Mouse (Mus musculus) liver, postnatal 0 days (tissue): ENCODE measurements around the gene Ifi207.
"Not testable (repeated sequence)": the region's sequence is repeated elsewhere in the genome, so short reads cannot be mapped to it uniquely, and the experiment has no call there.

Experiments
- CTCF ChIP-seq: sonication (generic); IDR thresholded peaks from 2 replicates; pipeline ENCODE4 v1.5.1; 2016; ENCODE audit warnings: antibody characterized with exemption, low read depth
- EP300 ChIP-seq: IDR thresholded peaks from 2 replicates; pipeline ENCODE4 v1.6.1; 2016; ENCODE audit warnings: antibody characterized with exemption, low read depth, mild to moderate bottlenecking

DNA sequence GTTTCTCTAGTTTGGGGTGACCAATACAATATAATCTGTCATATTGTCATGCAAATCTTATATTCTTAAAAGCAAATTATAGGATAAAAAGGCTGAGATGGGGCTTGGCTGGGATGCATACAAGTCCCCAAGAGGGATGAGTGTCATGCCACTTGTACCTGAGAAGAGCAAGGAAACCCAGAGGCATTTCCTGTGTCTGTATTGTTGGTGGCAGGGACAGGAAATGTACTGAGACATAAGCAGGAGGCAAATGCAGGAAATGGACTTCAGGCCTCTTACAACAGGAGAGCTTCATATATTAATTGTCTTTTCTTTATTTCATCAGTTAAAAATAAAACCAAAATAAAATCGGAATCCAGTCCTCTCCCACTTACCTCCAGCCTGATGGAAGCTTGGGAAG, 62.9 kb downstream of the Ifi207 start:
- TF ChIP-seq CTCF, EP300: not testable (repeated sequence)
